Mouse (Mus musculus): ENCODE results near the gene Krt86.
A peak's percentile ranks its signal among the peaks of the same experiment; 100 is the strongest.

Krt86 gene

DNA sequence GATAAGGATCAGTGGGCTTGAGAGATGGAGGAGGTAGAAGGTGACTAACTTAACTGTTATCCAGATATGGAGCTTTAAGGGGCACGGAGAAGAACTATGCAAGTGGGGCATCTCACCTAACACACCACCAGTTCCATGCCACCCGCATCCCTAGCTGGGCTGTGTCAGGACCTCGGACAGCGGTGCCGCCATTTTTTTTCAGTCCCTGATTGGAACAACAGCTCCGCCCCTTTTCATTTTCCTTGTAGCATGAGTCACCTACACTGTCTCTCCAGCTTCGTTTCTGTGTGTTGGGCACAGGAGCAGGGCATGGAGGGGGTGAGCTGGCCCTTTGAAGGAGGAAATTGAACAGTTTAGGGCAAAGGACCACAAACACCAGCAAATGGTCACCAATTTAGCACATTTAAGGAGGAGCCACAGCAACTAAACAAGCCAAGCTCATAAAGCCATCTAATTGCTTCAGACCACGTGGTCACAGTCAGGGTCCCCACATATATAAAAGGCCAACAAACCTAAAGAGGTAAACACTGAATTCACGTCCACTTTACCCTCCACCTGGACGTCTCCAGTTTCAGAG, at the start of gene Krt86:
TSS of gene Krt86 (plus strand) at position 527 of the 577 bp plus-strand sequence.
- DNase-seq (ENCODE audit: low spot score in 2 of 2), result no peak

DNA sequence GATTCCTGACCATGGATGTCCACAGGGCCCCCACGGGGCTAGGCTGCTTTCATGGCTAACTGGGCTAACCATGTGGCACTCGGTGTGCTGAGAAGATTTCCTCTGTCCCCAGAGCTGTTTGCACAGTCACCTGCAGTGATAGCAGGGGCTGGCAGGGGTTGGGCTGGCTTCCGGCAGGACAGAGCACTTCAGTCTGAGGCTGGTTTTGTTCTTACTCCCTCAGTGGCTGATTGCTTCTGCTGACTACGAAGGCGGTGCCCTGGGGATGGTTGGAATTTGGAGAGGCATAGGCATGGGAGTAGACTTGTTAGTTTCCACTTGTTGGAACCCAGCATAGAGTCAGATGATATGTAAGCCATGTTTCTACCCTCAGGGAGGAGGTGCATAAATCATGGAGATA, 48.4 kb upstream of the Krt86 start:
- no peak for DNase-seq (ENCODE audit: low spot score in 2 of 2)

DNA sequence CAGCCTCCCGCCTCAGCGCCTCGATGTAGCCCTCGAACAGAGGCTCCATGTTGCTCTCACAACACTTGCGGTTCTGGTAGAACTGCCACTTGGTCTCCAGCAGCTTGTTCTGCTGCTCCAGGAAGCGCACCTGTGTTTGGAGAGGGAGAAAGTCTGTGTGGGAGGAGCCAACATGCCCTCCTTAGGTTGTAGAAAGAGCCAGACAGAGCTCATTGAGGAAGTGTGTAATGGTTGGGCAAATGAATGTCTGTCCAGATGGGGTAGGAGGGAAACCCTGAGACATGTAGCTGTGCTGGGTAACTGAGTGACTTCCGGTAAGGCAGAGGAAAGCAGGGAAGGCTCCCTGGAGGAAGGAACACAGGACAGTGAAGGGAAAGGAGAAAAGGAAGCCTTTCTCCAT, 36.7 kb upstream of the Krt86 start:
- DNase-seq (ENCODE audit: low spot score in 2 of 2), result no peak

DNA sequence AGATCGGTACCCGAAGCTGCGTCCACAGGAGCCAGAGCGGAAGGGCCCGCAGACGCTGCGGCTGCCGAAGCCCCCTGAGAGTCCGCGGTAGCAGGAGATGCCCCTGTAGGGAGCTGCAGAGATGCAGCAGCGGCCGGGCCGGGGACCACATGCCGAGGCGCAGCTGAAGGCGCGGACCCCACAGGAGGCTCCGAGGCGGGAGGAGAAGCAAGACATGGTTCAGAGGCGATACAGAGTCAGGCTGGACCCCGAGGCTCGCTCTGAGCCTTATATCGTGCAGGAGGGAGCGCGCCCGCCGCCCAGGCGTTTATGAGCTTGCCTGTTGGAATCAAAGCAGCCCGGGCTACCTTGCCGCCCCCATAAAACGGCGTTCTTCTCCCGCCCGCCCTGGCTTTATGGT, 34.7 kb upstream of the Krt86 start, which contains the start of gene Krt87:
TSS of gene Krt87 (minus strand) at position 250 of the 400 bp plus-strand sequence.
- no peak for DNase-seq (ENCODE audit: low spot score in 2 of 2)

DNA sequence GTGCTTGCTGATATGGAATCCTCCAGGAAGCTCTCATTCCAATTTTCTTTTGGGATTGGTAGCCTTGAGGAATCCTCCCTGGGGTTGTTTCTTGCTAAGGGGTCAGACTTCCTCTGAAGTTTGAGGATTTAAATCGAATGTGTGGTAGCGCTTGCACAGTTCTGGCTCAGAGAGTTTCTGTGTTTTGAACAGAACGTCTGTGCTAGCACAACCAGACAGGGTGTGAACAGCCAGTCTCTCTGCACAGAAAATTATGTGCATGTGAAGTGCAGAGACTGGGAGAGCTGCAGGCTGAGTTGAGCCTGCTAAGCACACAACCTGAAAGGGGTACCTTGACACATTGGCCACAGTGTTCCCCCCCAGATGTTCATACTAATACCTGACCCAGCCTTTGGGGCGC, 32.4 kb upstream of the Krt86 start:
- no peak for DNase-seq (ENCODE audit: low spot score in 2 of 2)

DNA sequence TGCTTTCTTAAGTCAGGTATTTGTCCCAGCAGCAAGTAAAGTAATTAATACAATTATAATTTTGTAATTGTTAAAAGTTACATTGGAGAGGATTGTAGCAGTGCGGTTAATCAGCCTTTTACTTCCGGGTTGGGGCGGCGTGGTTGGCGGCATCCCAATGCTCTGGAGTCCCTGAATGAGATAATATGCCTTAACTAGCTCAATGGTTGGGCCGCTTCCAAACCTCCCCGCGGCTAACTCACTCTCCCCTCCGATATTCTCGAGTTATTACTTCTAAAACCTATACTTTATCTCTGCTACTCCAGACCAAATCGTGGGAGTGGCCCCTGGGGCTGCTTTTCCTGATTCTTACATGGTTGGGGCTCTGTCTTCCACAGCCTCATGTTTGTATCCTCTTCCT, 26.7 kb upstream of the Krt86 start:
- no peak for DNase-seq (ENCODE audit: low spot score in 2 of 2)

DNA sequence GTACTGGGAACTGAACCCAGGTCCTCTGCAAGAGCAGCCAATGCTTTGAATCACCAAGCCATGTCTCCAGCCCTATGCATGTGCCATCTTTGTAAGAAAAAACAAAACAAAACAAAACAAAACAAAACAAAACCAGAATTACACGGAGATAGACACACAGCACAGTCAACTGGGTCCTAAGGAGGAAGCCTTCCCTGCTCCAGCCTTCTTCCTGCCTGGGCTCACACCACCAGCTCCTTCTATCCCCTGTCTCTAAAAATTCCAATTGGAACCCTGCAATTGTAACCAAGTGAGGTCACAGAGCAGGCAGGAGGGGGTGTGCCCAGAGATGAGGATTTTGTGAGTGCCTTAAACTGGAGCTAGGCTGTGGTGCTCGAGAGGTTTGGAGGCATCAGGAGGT, 25.8 kb upstream of the Krt86 start, which contains the start of gene Krt88:
TSS of gene Krt88 (plus strand) at position 301 of the 400 bp plus-strand sequence.
- no peak for DNase-seq (ENCODE audit: low spot score in 2 of 2)

DNA sequence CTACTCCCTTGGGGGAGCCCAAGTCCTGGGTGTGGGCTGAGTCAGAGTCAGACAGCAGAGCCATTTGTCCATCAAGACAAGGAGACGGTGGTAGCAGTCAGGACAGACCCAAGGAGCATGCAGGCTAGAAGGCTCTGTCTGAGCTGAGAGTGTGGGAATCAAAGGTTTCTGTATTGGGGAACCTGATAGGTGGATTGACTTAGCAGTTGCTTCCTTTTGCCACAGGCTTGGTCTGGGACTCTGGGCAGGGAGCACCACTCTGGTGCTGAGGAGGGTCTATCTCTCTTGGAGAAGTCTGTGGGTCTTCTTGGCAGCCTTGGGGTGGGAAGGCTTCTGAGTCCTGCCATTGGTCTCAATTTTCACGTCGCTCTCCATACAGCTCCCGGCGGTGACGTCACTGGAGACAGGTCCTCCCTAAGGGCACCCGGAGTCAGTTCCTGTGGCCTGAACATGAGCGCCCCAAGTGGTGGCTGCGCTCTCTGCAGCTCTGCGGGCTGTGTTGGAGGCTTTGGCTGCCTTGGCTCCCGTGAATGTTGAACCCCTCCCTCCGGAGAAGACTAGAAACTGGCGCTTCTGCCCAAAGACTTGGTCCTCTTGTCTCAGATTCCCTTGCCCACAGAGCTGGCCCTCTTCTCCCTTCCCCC, 20.1 kb upstream of the Krt86 start:
- peak; percentile 24 to 70 for DNase-seq (ENCODE audit: low spot score in 2 of 2)

DNA sequence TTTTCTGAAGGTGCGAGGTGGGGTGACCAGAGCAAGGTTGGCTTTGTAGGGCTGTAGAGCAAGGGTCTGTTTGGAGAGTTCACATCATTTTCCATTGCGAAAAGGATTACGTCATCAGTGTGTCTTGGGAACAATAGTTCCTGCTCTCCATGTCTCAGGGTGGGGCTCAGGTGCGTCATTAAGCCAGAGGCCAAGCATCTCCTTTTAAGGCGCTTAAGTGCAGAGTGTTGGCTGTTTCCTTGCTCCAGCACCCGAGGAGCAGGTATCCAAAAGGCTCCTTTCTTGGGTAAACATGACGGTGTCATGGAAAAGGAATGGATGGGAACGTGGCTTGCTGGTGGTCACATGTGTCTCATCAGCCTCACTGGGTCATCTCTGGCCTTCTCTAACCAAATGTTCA, 18.5 kb upstream of the Krt86 start:
- DNase-seq (ENCODE audit: low spot score in 2 of 2), result no peak

DNA sequence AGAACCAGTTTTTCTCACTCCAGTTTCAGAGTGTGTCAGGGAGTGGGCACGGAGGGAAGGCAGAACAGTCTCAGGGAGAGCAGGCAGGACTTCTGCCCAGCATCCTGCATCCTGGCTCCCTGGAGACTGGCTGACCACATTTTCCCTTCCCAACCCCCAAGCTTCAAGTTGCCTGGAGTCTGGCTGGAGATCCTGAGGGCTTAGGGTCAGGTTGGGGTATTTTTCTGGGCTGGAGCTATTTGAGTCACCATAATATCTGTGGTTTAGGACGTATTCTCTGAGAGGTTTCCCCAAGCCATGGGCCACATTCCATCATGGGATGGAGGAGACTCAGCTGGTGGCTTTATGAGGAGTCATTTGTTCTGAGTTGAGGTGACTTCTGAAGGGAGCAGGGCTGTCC, 18.0 kb upstream of the Krt86 start:
- no peak for DNase-seq (ENCODE audit: low spot score in 2 of 2)

DNA sequence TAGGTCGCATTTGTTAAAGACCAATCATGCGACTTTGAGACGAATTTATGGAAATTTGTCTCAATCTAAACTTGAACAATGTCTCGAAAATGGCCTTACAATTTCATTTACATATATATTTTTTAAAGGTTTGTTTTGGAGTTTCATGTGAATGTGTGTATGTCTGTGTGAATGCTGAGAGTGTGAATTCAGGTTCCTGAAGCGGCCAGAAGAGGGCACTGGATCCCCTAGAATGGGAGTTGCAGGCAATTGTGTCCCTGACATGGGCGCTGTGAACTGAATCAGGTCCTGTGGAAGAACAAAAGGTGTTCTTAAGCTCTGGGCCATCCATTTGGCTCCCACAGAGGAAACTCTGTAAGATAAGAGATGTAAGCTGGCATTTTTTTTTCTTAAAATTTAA, 17.4 kb upstream of the Krt86 start:
- no peak for DNase-seq (ENCODE audit: low spot score in 2 of 2)

DNA sequence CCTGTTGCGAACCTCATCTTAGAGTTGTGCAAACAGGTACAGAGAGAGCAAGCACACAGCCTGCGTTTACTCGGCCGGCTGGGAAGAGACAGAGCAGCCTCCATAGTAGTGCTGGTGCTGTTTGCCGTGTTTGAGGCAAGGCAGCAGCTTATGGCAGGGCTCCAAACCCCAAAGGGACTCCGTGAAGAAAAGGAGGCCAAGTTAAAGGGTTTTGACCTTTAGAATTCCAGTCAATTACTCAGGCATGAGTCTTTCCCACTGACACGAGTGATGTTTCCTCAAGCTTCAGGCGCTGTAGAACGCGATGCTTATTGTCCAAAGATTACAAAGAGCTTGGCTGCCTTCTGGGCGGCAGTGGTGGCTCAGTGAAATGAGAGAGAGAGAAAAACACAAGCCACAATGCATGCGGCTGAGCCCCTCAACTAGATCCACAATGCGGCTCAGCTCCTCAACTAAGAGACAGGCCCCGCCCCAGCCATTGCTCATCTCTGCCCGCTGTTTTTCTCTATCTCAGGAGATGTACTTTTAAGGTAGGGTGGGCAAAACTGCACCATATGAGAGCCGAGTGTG, 14.8 kb upstream of the Krt86 start:
- DNase-seq (ENCODE audit: low spot score in 2 of 2), result no peak

DNA sequence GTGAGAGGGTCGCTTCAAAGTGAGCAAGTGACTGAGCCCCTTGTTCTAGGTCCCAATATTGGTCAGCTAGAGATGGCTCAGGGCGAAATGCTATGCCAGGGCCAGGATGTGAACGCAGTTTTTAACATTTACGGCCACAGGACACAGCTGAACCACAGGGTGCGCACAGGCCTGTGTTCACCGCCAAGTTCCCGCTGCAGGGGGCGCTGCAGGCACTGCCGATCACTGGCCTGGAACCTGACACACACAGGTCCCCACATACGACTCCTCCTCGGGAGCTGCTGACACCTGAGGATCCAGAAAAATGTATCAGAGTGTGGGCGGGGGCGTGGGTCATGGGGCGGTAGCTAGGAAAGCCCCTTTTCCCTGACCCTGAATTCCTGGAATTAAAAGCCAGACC, 14.0 kb upstream of the Krt86 start:
- DNase-seq (ENCODE audit: low spot score in 2 of 2), result peak in 1 of 2 experiments; percentile 23

DNA sequence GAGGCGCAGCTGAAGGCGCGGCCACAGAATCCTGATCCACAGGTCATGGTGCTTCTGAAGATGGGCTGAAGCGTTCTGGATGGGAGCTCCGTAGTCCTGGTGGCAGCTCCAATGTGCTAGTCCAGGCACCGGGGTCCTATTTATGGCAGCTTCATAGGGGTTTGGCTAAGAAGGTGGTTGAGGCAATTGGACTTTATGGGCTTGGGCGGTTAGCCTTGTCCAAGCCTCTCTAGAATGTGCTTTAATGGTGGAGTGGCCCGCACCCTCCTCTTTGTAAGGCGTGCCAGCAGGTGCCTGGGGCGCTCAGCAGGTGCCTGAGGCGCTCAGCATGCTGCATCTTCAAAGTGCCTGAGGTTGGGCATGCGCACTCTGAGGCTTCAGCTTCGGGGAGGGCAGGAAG, 9.6 kb upstream of the Krt86 start, which contains the start of gene Krt81:
TSS of gene Krt81 (minus strand) at position 101 of the 400 bp plus-strand sequence.
- no peak for DNase-seq (ENCODE audit: low spot score in 2 of 2)

DNA sequence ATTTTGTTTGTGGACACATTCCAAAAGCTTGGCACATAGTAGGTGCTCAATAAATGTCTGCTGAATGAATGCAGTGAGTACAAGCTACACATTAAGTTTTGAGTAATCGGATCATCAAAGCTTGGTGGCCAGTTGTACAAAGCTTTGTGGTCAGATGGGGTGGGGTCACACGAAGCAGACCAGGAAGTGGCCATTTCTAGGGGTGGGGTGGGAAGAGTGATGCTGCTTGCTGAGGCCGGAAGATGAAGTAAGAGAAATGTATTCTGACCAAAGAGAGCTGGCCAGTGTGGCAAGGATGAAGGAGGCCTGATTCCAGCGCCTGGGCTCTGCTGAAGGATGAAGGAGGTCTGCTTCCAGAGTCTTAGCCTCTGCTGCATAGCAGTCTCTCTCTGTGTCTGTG, 4.2 kb upstream of the Krt86 start:
- DNase-seq (ENCODE audit: low spot score in 2 of 2), result no peak

DNA sequence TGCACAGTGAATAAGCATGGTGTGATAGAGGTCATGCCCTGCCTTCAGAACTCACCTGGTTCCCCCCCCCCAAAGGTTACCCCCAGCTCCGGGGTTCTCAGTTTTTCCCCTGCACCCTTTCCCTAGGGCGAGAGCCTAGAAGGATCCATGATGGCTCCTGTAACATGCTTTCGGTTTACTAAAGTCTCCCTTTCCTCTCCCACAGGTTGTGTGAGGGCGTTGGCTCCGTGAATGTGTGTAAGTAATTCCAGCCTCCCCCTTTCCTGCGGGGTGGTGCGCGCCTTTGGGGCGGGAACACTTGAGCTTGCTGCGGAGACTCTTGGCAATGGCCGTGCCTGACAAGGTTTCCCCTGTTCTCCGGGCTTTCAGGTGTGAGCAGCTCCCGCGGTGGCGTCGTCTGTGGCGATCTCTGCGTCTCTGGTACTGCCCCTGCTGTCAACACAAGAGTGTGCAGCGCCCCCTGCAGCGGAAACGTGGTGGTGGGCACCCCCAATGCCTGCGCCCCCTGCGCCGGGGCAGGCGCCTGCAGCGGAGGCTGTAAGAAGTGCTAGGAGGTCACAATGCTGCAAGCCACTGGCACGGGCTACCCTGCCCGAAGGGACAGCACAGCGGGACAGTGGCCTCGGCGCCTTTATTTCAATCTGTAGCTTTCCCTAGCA, 5.9 kb downstream of the Krt86 start:
- DNase-seq (ENCODE audit: low spot score in 2 of 2), result peak; percentile 69 to 82

DNA sequence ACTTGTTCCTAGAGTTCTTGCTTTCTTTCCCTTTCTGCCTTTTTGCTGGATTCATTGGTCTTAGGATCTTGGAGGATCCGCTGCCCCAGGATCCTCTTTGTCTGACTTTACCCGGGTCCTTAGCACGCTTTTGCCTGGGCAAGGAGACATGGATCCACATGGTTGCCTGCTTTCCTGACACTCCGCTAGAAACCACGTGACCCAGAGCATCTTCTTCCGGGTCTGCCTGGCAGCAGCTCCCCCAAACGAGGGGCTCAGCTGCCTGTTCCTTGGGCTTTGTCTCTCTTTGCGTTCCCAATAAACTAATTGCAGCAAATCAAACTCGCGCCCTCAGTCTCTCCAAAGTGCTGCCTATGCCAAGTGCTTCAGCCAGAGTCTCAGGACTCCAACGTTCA, 6.4 kb downstream of the Krt86 start:
- DNase-seq (ENCODE audit: low spot score in 2 of 2), result no peak

DNA sequence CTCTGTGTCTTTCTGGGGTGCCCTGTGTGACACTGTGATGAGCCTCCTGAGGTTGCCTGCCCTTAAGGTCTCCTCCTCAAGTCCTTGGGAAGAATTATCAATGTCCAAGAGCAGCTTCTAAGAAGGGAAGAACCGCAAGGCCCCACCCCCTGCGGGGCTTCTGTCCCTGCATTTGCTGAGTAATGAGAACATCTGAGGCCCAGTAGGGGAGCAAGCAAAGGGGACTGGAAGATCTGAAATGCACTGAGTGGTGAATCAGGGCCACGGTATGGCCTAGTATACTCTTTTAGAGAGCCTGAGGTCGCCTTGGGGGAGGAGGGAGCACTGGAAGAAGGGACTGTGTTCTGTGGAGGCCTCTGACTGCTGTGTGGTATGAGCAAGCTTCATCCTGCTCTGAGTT, 8.8 kb downstream of the Krt86 start:
- no peak for DNase-seq (ENCODE audit: low spot score in 2 of 2)

DNA sequence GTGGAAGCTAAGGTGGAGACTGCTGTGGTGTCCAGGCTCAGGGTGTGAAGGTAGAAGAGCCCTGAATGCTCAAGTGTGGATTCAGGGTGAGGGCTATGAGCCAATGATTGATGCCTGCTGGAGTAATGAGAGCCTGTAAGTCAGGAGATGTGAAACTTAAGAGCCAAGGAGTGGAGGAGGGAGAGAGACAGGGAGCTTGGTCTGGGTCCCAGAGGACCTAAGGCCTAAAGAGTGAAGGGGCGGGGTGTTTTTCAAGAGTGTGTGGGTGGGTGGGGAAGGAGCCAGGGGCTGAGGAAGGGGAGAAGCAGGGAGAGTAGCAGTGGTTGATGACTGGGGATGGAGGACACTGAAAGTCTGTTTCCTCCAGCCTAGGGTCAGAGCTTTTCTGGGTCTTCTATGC, 10.4 kb downstream of the Krt86 start:
- no peak for DNase-seq (ENCODE audit: low spot score in 2 of 2)

DNA sequence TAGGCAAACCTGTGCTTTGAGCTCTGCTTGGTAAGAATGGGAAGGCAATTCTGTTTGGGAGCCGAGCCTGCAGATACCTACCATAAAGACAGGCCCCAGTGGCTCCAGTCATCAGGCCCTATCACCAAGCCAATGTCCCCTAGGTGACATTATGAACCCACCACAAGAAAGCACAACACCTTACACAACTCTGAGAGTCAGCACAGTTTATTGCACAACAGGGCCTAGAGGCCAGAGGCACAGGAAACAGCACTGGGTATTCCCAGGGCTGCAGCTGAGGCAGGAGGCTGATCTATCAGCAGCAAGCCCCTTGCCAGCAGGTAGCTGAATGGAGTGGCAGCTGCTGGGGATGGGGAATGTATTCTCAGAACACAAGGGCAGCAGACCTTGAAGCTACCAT, 11.7 kb downstream of the Krt86 start:
- DNase-seq (ENCODE audit: low spot score in 2 of 2), result no peak

DNA sequence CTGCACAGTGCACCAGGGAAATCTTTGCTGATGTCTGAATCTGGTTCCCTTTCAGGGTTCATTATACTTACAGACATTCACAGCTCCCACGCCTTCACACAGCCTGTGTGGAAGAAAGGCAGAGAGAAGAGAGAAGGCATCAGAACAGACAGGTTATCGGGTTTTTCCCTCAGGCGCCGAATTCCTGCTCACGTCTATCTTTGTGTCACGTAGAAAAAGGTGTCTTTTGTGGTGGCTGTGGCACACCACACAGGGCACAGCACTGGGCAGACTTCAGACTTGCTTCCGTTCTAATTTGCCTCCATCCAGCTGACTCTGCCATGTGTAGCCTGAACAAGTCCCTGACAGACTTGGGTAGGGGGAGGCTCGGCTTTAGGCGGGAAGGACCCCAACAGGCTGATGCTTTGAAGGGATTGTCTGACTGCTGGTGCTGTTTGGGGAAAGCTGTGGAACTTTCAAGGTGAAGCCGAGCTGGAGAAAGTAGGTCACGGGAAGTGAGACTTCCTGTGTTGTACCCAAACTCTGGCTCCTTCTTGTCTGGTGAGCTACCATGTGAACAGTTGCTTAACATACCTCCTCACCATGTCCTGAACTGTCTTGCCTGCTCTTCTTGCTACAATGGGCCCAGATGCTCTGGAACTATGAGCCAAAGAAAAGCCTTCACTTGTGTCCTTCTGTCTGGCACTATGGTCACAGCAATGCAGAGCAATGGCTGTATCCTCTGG, 12.8 kb downstream of the Krt86 start:
- peak; percentile 23 to 40 for DNase-seq (ENCODE audit: low spot score in 2 of 2)

DNA sequence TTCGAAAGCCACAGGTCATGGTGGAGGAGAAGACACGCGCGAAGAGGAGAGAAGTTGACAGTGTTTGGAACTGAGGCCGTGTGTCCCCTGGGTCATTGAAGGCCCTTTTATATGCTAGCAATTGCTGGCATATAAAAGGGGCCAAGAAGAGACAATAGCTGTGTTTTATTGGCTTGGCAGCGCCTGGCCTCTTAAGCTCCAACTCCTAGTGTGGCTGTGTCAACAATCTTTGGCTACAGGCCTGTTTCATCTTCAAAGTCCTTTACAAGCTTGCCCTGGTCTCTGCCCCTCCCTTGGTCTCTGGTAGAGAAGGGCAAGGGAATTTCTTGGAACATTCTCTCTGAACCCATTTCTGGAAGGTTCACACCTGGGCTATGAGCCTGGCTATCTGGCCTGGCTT, 18.2 kb downstream of the Krt86 start, which contains the start of gene Krt83:
TSS of gene Krt83 (minus strand) at position 82 of the 400 bp plus-strand sequence.
- no peak for DNase-seq (ENCODE audit: low spot score in 2 of 2)

All from thymus, postnatal 10 days (tissue).